ENCODE assay signal across 28 mouse cellular contexts in genomic region chr9:67676906-67677305, GRCm38 (mm10).
DNase-seq lines count a peak whose midpoint lies in the region; ATAC-seq lines count a peak whose summit lies in the region.
"Had no signal": no experiment of that assay in that cellular context is flagged by ENCODE, and none has a peak within 500 bp of the region (broad histone marks: within the 10 kb centered on the region; RNA-seq: fewer than 3 reads in every experiment).

No protein-coding gene starts in this region.

- peak; percentile 41 for DNase-seq in gastrocnemius, postnatal 10 days
- no peak for DNase-seq in gastrocnemius, adult 18-20 months (ENCODE audit: low spot score)
- peak; percentile 12 for DNase-seq in kidney, postnatal 10 days
- no peak for DNase-seq in kidney, adult 11 months
- peak; percentile 6 for DNase-seq in skeletal muscle tissue, adult 2 months (ENCODE audit: low read depth, low spot score)
- no peak for DNase-seq in left cerebral cortex, postnatal 14 days (ENCODE audit: low spot score in 2 of 2)
- DNase-seq: adrenal gland, postnatal 10 days; cerebellum, adult 8-10 months; cerebellum, postnatal 25 days; gastrocnemius, postnatal 36 days; kidney, postnatal 25 days; midbrain, embryonic 14.5 days; retina, postnatal 1 day; right cerebral cortex, postnatal 14 days; spleen, adult 18-20 months; thymus, postnatal 14 days had no signal

- no peaks in the 10 kb centered on the region for H3K9me3 ChIP-seq in embryonic facial prominence, embryonic 15.5 days (replicated peaks)
- H3K9me3 ChIP-seq: forebrain, embryonic 10.5 days; forebrain, embryonic 15.5 days; heart, embryonic 15.5 days; hindbrain, embryonic 13.5 days; liver, embryonic 15.5 days; neural tube, embryonic 15.5 days had no signal

- ATAC-seq in embryonic facial prominence, embryonic 15.5 days (ENCODE audit: insufficient number of reproducible peaks, low FRiP score, low TSS enrichment, low read depth), result peak; percentile 63; the same call in 1 of the 2 replicates
- ATAC-seq: forebrain, embryonic 15.5 days; intestine, embryonic 16.5 days; lung, postnatal 0 days; Patski had no signal

- no peak overlapping the region for H3K27ac ChIP-seq in embryonic facial prominence, embryonic 15.5 days (replicated peaks)
- H3K27ac ChIP-seq: forebrain, embryonic 10.5 days; forebrain, embryonic 15.5 days; heart, embryonic 15.5 days; hindbrain, embryonic 13.5 days; left cerebral cortex, adult 2 months; liver, embryonic 15.5 days; macrophage; neural tube, embryonic 15.5 days had no signal

- H3K4me3 ChIP-seq in embryonic facial prominence, embryonic 15.5 days (replicated peaks), result no peak overlapping the region
- H3K4me3 ChIP-seq: forebrain, embryonic 10.5 days; forebrain, embryonic 15.5 days; heart, embryonic 15.5 days; hindbrain, embryonic 13.5 days; left cerebral cortex, adult 2 months; liver, embryonic 15.5 days; neural tube, embryonic 15.5 days had no signal

- no peaks in the 10 kb centered on the region for H3K4me1 ChIP-seq in embryonic facial prominence, embryonic 15.5 days
- H3K4me1 ChIP-seq: forebrain, embryonic 10.5 days; forebrain, embryonic 15.5 days; heart, embryonic 15.5 days; hindbrain, embryonic 13.5 days; liver, embryonic 15.5 days; neural tube, embryonic 15.5 days had no signal

- 61% methylated on average over 1 of the region's 1 CpGs for WGBS in embryonic facial prominence, embryonic 15.5 days

- no peaks in the 10 kb centered on the region for H3K27me3 ChIP-seq in embryonic facial prominence, embryonic 15.5 days
- H3K27me3 ChIP-seq: forebrain, embryonic 15.5 days; heart, embryonic 15.5 days; hindbrain, embryonic 13.5 days; liver, embryonic 15.5 days; neural tube, embryonic 15.5 days had no signal

- no peak overlapping the region for H3K4me2 ChIP-seq in embryonic facial prominence, embryonic 15.5 days (replicated peaks)
- H3K4me2 ChIP-seq: forebrain, embryonic 15.5 days; heart, embryonic 15.5 days; hindbrain, embryonic 13.5 days; liver, embryonic 15.5 days; neural tube, embryonic 15.5 days had no signal

- intact Hi-C loops in left cerebral cortex, postnatal 14 days (cut with DNase I), result no loop called here

- H3K36me3 ChIP-seq in embryonic facial prominence, embryonic 15.5 days, result no peaks in the 10 kb centered on the region
- H3K36me3 ChIP-seq: forebrain, embryonic 10.5 days; forebrain, embryonic 15.5 days; heart, embryonic 15.5 days; hindbrain, embryonic 13.5 days; liver, embryonic 15.5 days; neural tube, embryonic 15.5 days had no signal

- H3K9ac ChIP-seq in embryonic facial prominence, embryonic 15.5 days, result no peak overlapping the region
- H3K9ac ChIP-seq: forebrain, embryonic 15.5 days; heart, embryonic 15.5 days; hindbrain, embryonic 13.5 days; liver, embryonic 15.5 days; neural tube, embryonic 15.5 days had no signal

Comparison
In these comparisons a context has a peak if more than half of its experiments do, and no peak if none do; other contexts are left out.
1. DNase-seq: peak in gastrocnemius, postnatal 10 days (single experiment), kidney, postnatal 10 days (single experiment) and skeletal muscle tissue, adult 2 months (single experiment); none in gastrocnemius, adult 18-20 months (single experiment), kidney, adult 11 months (single experiment) and left cerebral cortex, postnatal 14 days (0 of 2).